Mouse (Mus musculus) liver, embryonic 13.5 days (tissue): ENCODE data around the gene R3hdm4. TPM values are rescaled to one million over a fixed set of nuclear protein-coding genes. Genes with fewer than 3 reads are reported as not detected.
"Not testable (repeated sequence)": the region's sequence is repeated elsewhere in the genome, so short reads cannot be mapped to it uniquely, and the experiment has no call there.

Experiments
- ATAC-seq: fragments of 200-750 bp; cut with Nextera tagmentation; 2 replicates; pipeline ENCODE4 v1.8.0; 2017; ENCODE audit warnings: low read depth, mild to moderate bottlenecking, moderate number of reproducible peaks, moderate library complexity
- DNase-seq: peaks from one replicate; pipeline ENCODE4 v3.0.0; 2022
- H3K27ac ChIP-seq: fragments of 300-500 bp; sonication (generic); 2 replicates; pipeline ENCODE4 v1.5.1; 2015; ENCODE audit warnings: moderate library complexity, mild to moderate bottlenecking, inconsistent platforms
- H3K27me3 ChIP-seq: fragments of 300-500 bp; sonication (generic); 2 replicates; pipeline ENCODE4 v1.6.1; 2015; ENCODE audit warnings: mild to moderate bottlenecking, inconsistent platforms
- H3K36me3 ChIP-seq: fragments of 300-500 bp; sonication (generic); 2 replicates; pipeline ENCODE4 v1.6.1; 2015; ENCODE audit warnings: mild to moderate bottlenecking, inconsistent platforms
- H3K4me1 ChIP-seq: fragments of 300-500 bp; sonication (generic); replicated peaks from 2 replicates; pipeline ENCODE4 v1.6.1; 2015; ENCODE audit warnings: inconsistent platforms
- H3K4me2 ChIP-seq: fragments of 300-500 bp; sonication (generic); 2 replicates; pipeline ENCODE4 v1.6.1; 2015; ENCODE audit warnings: inconsistent platforms, mild to moderate bottlenecking, moderate library complexity
- H3K4me3 ChIP-seq: fragments of 300-500 bp; sonication (generic); replicated peaks from 2 replicates; pipeline ENCODE4 v1.5.1; 2015; ENCODE audit warnings: mild to moderate bottlenecking, inconsistent platforms
- H3K9ac ChIP-seq: fragments of 300-500 bp; sonication (generic); 2 replicates; pipeline ENCODE4 v1.6.1; 2015; ENCODE audit warnings: mild to moderate bottlenecking, inconsistent platforms
- H3K9me3 ChIP-seq: fragments of 300-500 bp; sonication (generic); replicated peaks from 2 replicates; pipeline ENCODE4 v1.6.1; 2016; ENCODE audit warnings: inconsistent platforms
- WGBS: fragments of 180-500 bp; shearing (Covaris S2); methylation state at CpG from one replicate; pipeline ENCODE4 v1.1.7; 2015; ENCODE audit not compliant: insufficient replicate concordance; 5-methylcytosine and 5-hydroxymethylcytosine counted together
- polyA plus RNA-seq: library from polyadenylated mRNA; unstranded; fragments of >200 nt; fragmentation: Nextera tagmentation; extraction: Ambion mirVana; gene quantifications from 2 replicates; pipeline ENCODE4 v1.2.1, GENCODE M21; 2015

Gene R3hdm4
- polyA plus RNA-seq, 1 experiment from 2014 or later, result 63.0 TPM

DNA sequence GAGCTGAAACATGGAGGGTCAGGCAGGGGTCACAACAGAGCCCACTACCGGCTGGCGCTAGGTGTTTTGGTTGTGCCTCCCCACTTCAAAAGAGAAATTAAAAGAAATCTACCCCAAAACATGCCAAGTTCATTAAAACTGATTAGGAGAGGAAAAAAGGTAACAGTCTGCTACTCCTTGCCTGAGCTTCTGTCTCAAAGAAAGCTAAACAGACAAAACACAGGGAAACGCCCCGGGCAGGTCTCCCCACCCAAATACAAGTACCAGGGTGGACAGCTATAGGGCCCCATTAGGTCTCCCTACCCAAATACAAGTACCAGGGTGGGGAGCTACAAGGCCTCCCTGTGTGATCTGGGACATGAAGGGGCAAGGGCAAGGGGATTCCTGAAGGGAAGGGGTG is 10.5 kb downstream of the R3hdm4 start, which contains the start of gene Gm26602:
TSS of gene Gm26602 (plus strand) at position 301 of the 400 bp plus-strand sequence.
- peaks cover 63% of the 10 kb centered on the region for H3K4me1 ChIP-seq

GRCm38 (mm10) chr10:79909092-79909922 is 11.7 kb downstream of the R3hdm4 start:
- ATAC-seq (peak; percentile 66), DNase-seq (peak; percentile 59)
- Histone ChIP-seq H3K4me3 (peak overlapping the region; percentile 25), H3K9ac (peak overlapping the region; percentile 48), H3K36me3 (peaks cover 52% of the 10 kb centered on the region), H3K27ac (peak overlapping the region; percentile 82), H3K9me3 (no peaks in the 10 kb centered on the region), H3K4me2 (peak overlapping the region; percentile 44), H3K27me3 (no peaks in the 10 kb centered on the region), H3K4me1 (peaks cover 50% of the 10 kb centered on the region)
- 24% methylated on average over 14 of the region's 14 CpGs for WGBS

More for the DNA sequence above, 10.5 kb downstream of the R3hdm4 start, which contains the start of gene Gm26602:
- ATAC-seq (no peak), DNase-seq (no peak)
- Histone ChIP-seq H3K4me3 (no peak within 1 kb of the TSS), H3K9me3 (no peaks in the 10 kb centered on the region), H3K27ac (peak within 1 kb of the TSS; percentile 82), H3K36me3 (peaks cover 39% of the 10 kb centered on the region), H3K27me3 (no peaks in the 10 kb centered on the region), H3K9ac (peak within 1 kb of the TSS; percentile 48), H3K4me2 (peak within 1 kb of the TSS; percentile 44; the same call in 1 of the 2 replicates)
- whole genome bisulfite sequencing, result 90% methylated on average over 4 of the region's 4 CpGs

- Histone ChIP-seq H3K4me2 (peak within 1 kb of the TSS; percentile 69), H3K9me3 (no peaks in the 10 kb centered on the region), H3K36me3 (peaks cover 53% of the 10 kb centered on the region), H3K9ac (peak within 1 kb of the TSS; percentile 91), H3K4me1 (peaks cover 41% of the 10 kb centered on the region), H3K27ac (peak within 1 kb of the TSS; percentile 96), H3K27me3 (no peaks in the 10 kb centered on the region), H3K4me3 (peak within 1 kb of the TSS; percentile 80)
- 2% methylated on average over 52 of the region's 52 CpGs for WGBS
- peak; percentile 89 for ATAC-seq
- peak; percentile 95 for DNase-seq
These were observed 12.6 kb downstream of the R3hdm4 start, which contains the start of gene Med16 for GRCm38 (mm10) chr10:79908167-79909091. Gene Med16 (minus strand): TSS chr10:79908923.

- H3K36me3 ChIP-seq, result peaks cover 56% of the 10 kb centered on the region
- H3K4me2 ChIP-seq, result peak overlapping the region; percentile 69; the same call in 1 of the 2 replicates
- WGBS, result 89% methylated on average over 10 of the region's 10 CpGs
- DNase-seq (no peak), ATAC-seq (no peak)
- H3K4me1 ChIP-seq, result peaks cover 31% of the 10 kb centered on the region
- 0 out of 2 replicates have a peak overlapping the region, but pooled peaks have one; percentile 96 for H3K27ac ChIP-seq
- H3K4me3 ChIP-seq, result no peak overlapping the region
- no peaks in the 10 kb centered on the region for H3K27me3 ChIP-seq
- H3K9ac ChIP-seq, result no peak overlapping the region
- no peaks in the 10 kb centered on the region for H3K9me3 ChIP-seq
These were observed 13.6 kb downstream of the R3hdm4 start for GRCm38 (mm10) chr10:79907415-79907814.

DNA sequence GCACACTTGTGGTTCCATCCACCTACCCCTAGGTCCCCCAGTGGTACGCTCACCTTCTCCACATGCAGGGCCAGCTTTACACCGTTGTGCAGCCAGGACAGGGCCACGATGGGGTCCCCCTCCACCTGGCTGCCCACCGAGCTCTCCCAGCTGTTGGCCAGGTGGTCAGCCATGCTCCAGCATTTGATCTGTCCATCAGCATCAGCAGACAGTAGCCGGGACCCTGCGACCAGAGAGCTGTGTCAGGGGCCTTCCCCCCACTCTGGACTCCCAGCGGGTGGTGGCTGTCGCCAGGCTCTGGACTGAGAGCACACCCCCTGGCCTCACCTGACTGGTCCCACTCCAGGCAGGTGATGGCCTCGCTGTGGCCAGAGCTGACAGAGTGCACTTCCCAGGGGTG is 14.3 kb downstream of the R3hdm4 start:
- no peaks in the 10 kb centered on the region for H3K27me3 ChIP-seq
- no peak for ATAC-seq
- H3K4me1 ChIP-seq, result peaks cover 25% of the 10 kb centered on the region
- peaks cover 53% of the 10 kb centered on the region for H3K36me3 ChIP-seq
- no peak for DNase-seq
- WGBS, result 87% methylated on average over 9 of the region's 9 CpGs
- no peaks in the 10 kb centered on the region for H3K9me3 ChIP-seq
- no peak overlapping the region for H3K9ac ChIP-seq
- no peak overlapping the region for H3K4me3 ChIP-seq
- H3K27ac ChIP-seq, result no peak overlapping the region
- H3K4me2 ChIP-seq, result no peak overlapping the region

- 69% methylated on average over 2 of the region's 2 CpGs for WGBS
- H3K4me1 ChIP-seq, result peaks cover 23% of the 10 kb centered on the region
- H3K27ac ChIP-seq, result no peak overlapping the region
- DNase-seq (no peak), ATAC-seq (no peak)
- no peaks in the 10 kb centered on the region for H3K27me3 ChIP-seq
- H3K9me3 ChIP-seq, result no peaks in the 10 kb centered on the region
- H3K9ac ChIP-seq, result no peak overlapping the region
- no peak overlapping the region for H3K4me3 ChIP-seq
- peaks cover 52% of the 10 kb centered on the region for H3K36me3 ChIP-seq
- H3K4me2 ChIP-seq, result no peak overlapping the region
These were observed 20.0 kb downstream of the R3hdm4 start for GRCm38 (mm10) chr10:79900951-79901410.

DNA sequence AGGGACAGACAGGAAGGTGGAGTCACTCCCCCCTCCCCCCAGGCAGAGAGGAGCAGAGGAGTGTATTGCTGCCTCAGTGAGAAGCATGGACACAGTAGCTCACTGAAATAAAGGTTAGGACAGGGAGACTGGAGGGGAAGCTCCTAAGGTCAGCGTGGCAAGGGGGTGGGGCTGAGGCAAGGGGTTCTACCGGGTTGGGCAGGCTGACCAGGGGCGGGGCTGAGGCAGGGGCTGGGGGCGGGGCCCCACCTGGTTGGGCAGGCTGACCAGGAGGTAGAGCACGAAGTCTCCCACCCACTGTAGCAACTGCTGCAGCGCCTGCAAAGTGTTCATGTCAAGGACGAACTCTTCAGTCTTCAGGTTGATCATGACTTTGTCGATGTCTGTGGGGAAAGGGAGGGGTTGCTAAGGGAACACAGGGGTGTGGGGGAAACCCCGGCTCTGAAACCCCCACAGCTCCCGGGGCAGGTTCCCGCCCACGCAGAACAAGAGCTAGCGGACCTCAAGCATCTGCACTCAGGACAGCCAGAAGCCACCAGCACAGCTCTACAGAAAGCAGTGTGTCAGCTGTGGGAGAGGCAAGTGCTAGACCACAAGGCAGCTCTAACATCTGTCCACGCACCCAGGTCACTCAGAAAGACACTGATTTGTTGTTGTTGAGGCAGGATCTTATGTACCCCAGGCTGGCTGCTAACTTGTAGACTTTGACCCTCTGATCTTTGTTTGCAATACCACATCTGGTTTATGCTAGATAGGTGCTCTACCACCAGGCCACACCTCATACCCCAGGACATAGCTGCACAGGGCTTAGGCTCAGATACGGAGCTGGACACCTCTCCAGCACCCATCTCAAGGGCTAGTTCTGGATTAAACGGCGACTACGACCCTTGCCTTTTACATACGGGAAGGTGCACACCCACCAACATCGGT is 23.4 kb downstream of the R3hdm4 start:
- Histone ChIP-seq H3K36me3 (peaks cover 38% of the 10 kb centered on the region), H3K9ac (no peak overlapping the region; the same call in 1 of the 2 replicates), H3K4me2 (peak overlapping the region; percentile 29), H3K4me3 (no peak overlapping the region), H3K9me3 (no peaks in the 10 kb centered on the region), H3K27ac (peak overlapping the region; percentile 50), H3K27me3 (no peaks in the 10 kb centered on the region), H3K4me1 (peaks cover 25% of the 10 kb centered on the region)
- DNase-seq (no peak), ATAC-seq (peak; percentile 60)
- WGBS, result 55% methylated on average over 20 of the region's 20 CpGs

GRCm38 (mm10) chr10:79896814-79897213 is 24.2 kb downstream of the R3hdm4 start:
- H3K4me1 ChIP-seq, result peaks cover 25% of the 10 kb centered on the region
- H3K9ac ChIP-seq, result no peak overlapping the region
- H3K27me3 ChIP-seq, result no peaks in the 10 kb centered on the region
- peak; percentile 23 for ATAC-seq
- no peak overlapping the region for H3K4me3 ChIP-seq
- no peaks in the 10 kb centered on the region for H3K9me3 ChIP-seq
- DNase-seq, result no peak
- 76% methylated on average over 13 of the region's 13 CpGs for WGBS
- H3K27ac ChIP-seq, result peak overlapping the region; percentile 31
- peaks cover 34% of the 10 kb centered on the region for H3K36me3 ChIP-seq
- no peak overlapping the region for H3K4me2 ChIP-seq

- no peak overlapping the region for H3K9ac ChIP-seq
- 88% methylated on average over 16 of the region's 16 CpGs for WGBS
- H3K27me3 ChIP-seq, result no peaks in the 10 kb centered on the region
- H3K27ac ChIP-seq, result no peak overlapping the region
- no peak overlapping the region for H3K4me2 ChIP-seq
- DNase-seq, result no peak
- H3K9me3 ChIP-seq, result no peaks in the 10 kb centered on the region
- peaks cover 25% of the 10 kb centered on the region for H3K4me1 ChIP-seq
- no peak for ATAC-seq
- H3K4me3 ChIP-seq, result no peak overlapping the region
- peaks cover 34% of the 10 kb centered on the region for H3K36me3 ChIP-seq
These were observed 24.7 kb downstream of the R3hdm4 start for GRCm38 (mm10) chr10:79896306-79896705.

- peaks cover 17% of the 10 kb centered on the region for H3K36me3 ChIP-seq
- not testable (repeated sequence) for H3K27ac ChIP-seq, H3K4me3 ChIP-seq, H3K9me3 ChIP-seq, H3K4me2 ChIP-seq, H3K9ac ChIP-seq, H3K27me3 ChIP-seq
- ATAC-seq, result peak; percentile 42; the same call in 1 of the 2 replicates
- 38% methylated on average over 22 of the region's 22 CpGs for WGBS
- H3K4me1 ChIP-seq, result peaks cover 12% of the 10 kb centered on the region
- DNase-seq, result peak; percentile 69
These were observed 28.4 kb downstream of the R3hdm4 start for GRCm38 (mm10) chr10:79892451-79893118.
